ENCODE assay signal across 7 mouse cellular contexts in genomic region chr2:118597673-118598568, GRCm38 (mm10). TPM values are rescaled to one million over a fixed set of nuclear protein-coding genes. Genes with fewer than 3 reads are reported as not detected.
DNase-seq lines count a peak whose midpoint lies in the region; ATAC-seq lines count a peak whose summit lies in the region.

Bub1b (plus strand) TSS chr2:118598211.

- peak within 1 kb of the TSS; percentile 61 for H3K9ac ChIP-seq in embryonic facial prominence, embryonic 11.5 days (replicated peaks; ENCODE audit: low read length)
- H3K9ac ChIP-seq in midbrain, embryonic 13.5 days (replicated peaks) = peak within 1 kb of the TSS; percentile 64

- 5% methylated on average over 41 of the region's 41 CpGs for WGBS in embryonic facial prominence, embryonic 11.5 days
- WGBS in limb, embryonic 10.5 days = 6% methylated on average over 41 of the region's 41 CpGs
- WGBS in midbrain, embryonic 13.5 days = 6% methylated on average over 41 of the region's 41 CpGs

- H3K4me1 ChIP-seq in embryonic facial prominence, embryonic 11.5 days (ENCODE audit: control insufficient read depth, insufficient read depth, low read length) = no peaks in the 10 kb centered on the region
- H3K4me1 ChIP-seq in limb, embryonic 10.5 days = peaks cover 16% of the 10 kb centered on the region
- peaks cover 29% of the 10 kb centered on the region for H3K4me1 ChIP-seq in midbrain, embryonic 13.5 days (replicated peaks)

- no peaks in the 10 kb centered on the region for H3K27me3 ChIP-seq in embryonic facial prominence, embryonic 11.5 days (ENCODE audit: control insufficient read depth, insufficient read depth, low read length)
- H3K27me3 ChIP-seq in limb, embryonic 10.5 days (ENCODE audit: low read depth, poor library complexity, severe bottlenecking) = no peaks in the 10 kb centered on the region
- H3K27me3 ChIP-seq in midbrain, embryonic 13.5 days = no peaks in the 10 kb centered on the region

- peak; percentile 90 for ATAC-seq in embryonic facial prominence, embryonic 11.5 days (replicated peaks; ENCODE audit: insufficient number of reproducible peaks, low FRiP score, low TSS enrichment, low read depth)
- peak; percentile 90 for ATAC-seq in granulocyte monocyte progenitor cell, adult 5-6 weeks (replicated peaks; ENCODE audit: poor library complexity, severe bottlenecking)
- peak; percentile 99 for ATAC-seq in midbrain, embryonic 13.5 days

- H3K9me3 ChIP-seq in embryonic facial prominence, embryonic 11.5 days (replicated peaks; ENCODE audit: control insufficient read depth, low read length) = no peaks in the 10 kb centered on the region
- H3K9me3 ChIP-seq in limb, embryonic 10.5 days (replicated peaks) = no peaks in the 10 kb centered on the region
- no peaks in the 10 kb centered on the region for H3K9me3 ChIP-seq in midbrain, embryonic 13.5 days

- H3K4me3 ChIP-seq in embryonic facial prominence, embryonic 11.5 days (ENCODE audit: low read depth, low read length) = peak within 1 kb of the TSS; percentile 49
- H3K4me3 ChIP-seq in limb, embryonic 10.5 days = peak within 1 kb of the TSS; percentile 92
- H3K4me3 ChIP-seq in midbrain, embryonic 13.5 days (replicated peaks) = peak within 1 kb of the TSS; percentile 66

- H3K27ac ChIP-seq in embryonic facial prominence, embryonic 11.5 days (replicated peaks; ENCODE audit: low read depth, low read length) = no peak within 1 kb of the TSS
- H3K27ac ChIP-seq in limb, embryonic 10.5 days = peak within 1 kb of the TSS; percentile 89
- no peak within 1 kb of the TSS for H3K27ac ChIP-seq in midbrain, embryonic 13.5 days

- H3K36me3 ChIP-seq in embryonic facial prominence, embryonic 11.5 days (replicated peaks; ENCODE audit: control insufficient read depth, insufficient read depth, low read depth, low read length) = no peaks in the 10 kb centered on the region; the same call in 1 of the 2 replicates
- H3K36me3 ChIP-seq in limb, embryonic 10.5 days = peaks cover 32% of the 10 kb centered on the region
- no peaks in the 10 kb centered on the region for H3K36me3 ChIP-seq in midbrain, embryonic 13.5 days

- peak within 1 kb of the TSS; percentile 53 for H3K4me2 ChIP-seq in embryonic facial prominence, embryonic 11.5 days (ENCODE audit: low read depth, low read length)
- peak within 1 kb of the TSS; percentile 87 for H3K4me2 ChIP-seq in midbrain, embryonic 13.5 days (replicated peaks)

- peak; percentile 94 for DNase-seq in adrenal gland, postnatal 14 days
- DNase-seq in embryonic facial prominence, embryonic 11.5 days (ENCODE audit: low spot score) = peak; percentile 98
- peak; percentile 87 for DNase-seq in kidney, adult 11 months
- DNase-seq in limb, embryonic 10.5 days (ENCODE audit: low spot score) = peak; percentile 91
- peak; percentile 80 for DNase-seq in spleen, adult 12 weeks (ENCODE audit: low spot score)

RNA-seq across cellular contexts. Expression of gene Bub1b, which starts in this region (rescaled TPM):
- total RNA-seq in adrenal gland, postnatal 14 days (2021) = 19.5 and 21.4 TPM in 2 replicates
- 131 and 135 TPM in 2 replicates for polyA plus RNA-seq in embryonic facial prominence, embryonic 11.5 days (2014; fragmentation: Nextera tagmentation; extraction: Ambion mirVana)
- total RNA-seq in granulocyte monocyte progenitor cell, adult 5-6 weeks (2014; fragmentation: Nextera tagmentation) = 30.5 and 39.4 TPM in 2 replicates
- 101 and 117 TPM in 2 replicates for total RNA-seq in granulocyte monocyte progenitor cell, adult 5-6 weeks (2017)
- 148 and 168 TPM in 2 replicates for polyA plus RNA-seq in limb, embryonic 10.5 days (2016; fragmentation: Nextera tagmentation; extraction: Ambion mirVana)
- polyA plus RNA-seq in midbrain, embryonic 13.5 days (2015; fragmentation: Nextera tagmentation; extraction: Ambion mirVana) = 37.4 and 38.0 TPM in 2 replicates
